Mouse (Mus musculus) heart, adult 2 months (tissue): ENCODE results near the gene Dcakd. TPM values are rescaled to one million over a fixed set of nuclear protein-coding genes. Genes with fewer than 3 reads are reported as not detected.

Source experiments
- DNase-seq, 2 experiments: peaks; one replicate each; pipeline ENCODE4 v3.0.0; 2021
- H3K27ac ChIP-seq: fragments of 200-600 bp; 2 replicates; pipeline ENCODE4 v1.8.1; 2022
- H3K27me3 ChIP-seq: fragments of 200-500 bp; 2 replicates; pipeline ENCODE4 v1.6.1; 2012; ENCODE audit warnings: mild to moderate bottlenecking, low read length, inconsistent platforms, mixed read lengths; ENCODE audit not compliant: control insufficient read depth, insufficient read depth
- H3K36me3 ChIP-seq: fragments of 200-500 bp; 2 replicates; pipeline ENCODE4 v1.6.1; 2012; ENCODE audit warnings: low read length, inconsistent platforms; ENCODE audit not compliant: control insufficient read depth, insufficient read depth
- H3K4me1 ChIP-seq: fragments of 200-500 bp; 2 replicates; pipeline ENCODE4 v1.6.1; 2011; ENCODE audit warnings: low read length; ENCODE audit not compliant: control insufficient read depth, insufficient read depth
- H3K4me3 ChIP-seq: fragments of 200-600 bp; 2 replicates; pipeline ENCODE4 v1.8.1; 2022
- H3K79me2 ChIP-seq: fragments of 200-500 bp; replicated peaks from 2 replicates; pipeline ENCODE4 v1.6.1; 2012; ENCODE audit warnings: mild to moderate bottlenecking, inconsistent platforms, low read length, moderate library complexity, mixed read lengths; ENCODE audit not compliant: control insufficient read depth, insufficient read depth
- H3K9ac ChIP-seq: fragments of 200-500 bp; 2 replicates; pipeline ENCODE4 v1.6.1; 2012; ENCODE audit warnings: low read depth, mild to moderate bottlenecking, control low read depth, inconsistent platforms, low read length, mixed read lengths
- CTCF ChIP-seq: fragments of 200-600 bp; IDR thresholded peaks from 2 replicates; pipeline ENCODE4 v1.8.1; 2022; ENCODE audit warnings: antibody characterized with exemption, mild to moderate bottlenecking, moderate library complexity
- EP300 ChIP-seq: fragments of 200-500 bp; IDR thresholded peaks from 2 replicates; pipeline ENCODE4 v1.6.1; 2011; ENCODE audit warnings: low read depth, low read length, control low read depth; ENCODE audit not compliant: insufficient read depth
- POLR2A ChIP-seq: fragments of 200-500 bp; IDR thresholded peaks from 2 replicates; pipeline ENCODE4 v1.6.1; 2011; ENCODE audit warnings: mild to moderate bottlenecking, low read depth, low read length, control low read depth; ENCODE audit not compliant: insufficient read depth
- whole genome bisulfite sequencing: fragments of 180-500 bp; shearing (Covaris S2); methylation state at CpG from one replicate; pipeline ENCODE4 v1.1.7; 2018; 5-methylcytosine and 5-hydroxymethylcytosine counted together
- intact Hi-C: fragments of 180-260 bp; cut with DNase I; formaldehyde crosslinking; loops from one replicate; pipeline ENCODE4 v1.15.1; 2025
- polyA plus RNA-seq: library from polyadenylated mRNA; depleted of rRNA; stranded (reverse); fragments of >200 nt; gene quantifications from 2 replicates; pipeline ENCODE4 v1.2.3, GENCODE M21; 2012
- total RNA-seq, 2 experiments: library from RNA; stranded (reverse); gene quantifications; 2 replicates each; pipeline ENCODE4 v1.2.3; 2021

Dcakd gene
- total and polyA plus RNA-seq, 3 experiments, result 69.3 to 122 (median 75.0) TPM

GRCm38 (mm10) chr11:103003210-103003609 lies 24.9 kb downstream of the Dcakd start:
- WGBS, result 32% methylated on average over 5 of the region's 5 CpGs
- Histone ChIP-seq H3K27ac (peak overlapping the region; percentile 43), H3K9ac (no peak overlapping the region), H3K79me2 (no peaks in the 10 kb centered on the region), H3K4me3 (no peak overlapping the region), H3K27me3 (no peaks in the 10 kb centered on the region), H3K36me3 (no peaks in the 10 kb centered on the region), H3K4me1 (peaks cover 13% of the 10 kb centered on the region)
- DNase-seq, result peak; percentile 72 to 87
- intact Hi-C loops, result no loop called here
- no peak for TF ChIP-seq CTCF
- TF ChIP-seq EP300, result peak; percentile 78
- TF ChIP-seq POLR2A, result 0 out of 2 replicates have a peak, but pooled peaks have one; percentile 19

DNA sequence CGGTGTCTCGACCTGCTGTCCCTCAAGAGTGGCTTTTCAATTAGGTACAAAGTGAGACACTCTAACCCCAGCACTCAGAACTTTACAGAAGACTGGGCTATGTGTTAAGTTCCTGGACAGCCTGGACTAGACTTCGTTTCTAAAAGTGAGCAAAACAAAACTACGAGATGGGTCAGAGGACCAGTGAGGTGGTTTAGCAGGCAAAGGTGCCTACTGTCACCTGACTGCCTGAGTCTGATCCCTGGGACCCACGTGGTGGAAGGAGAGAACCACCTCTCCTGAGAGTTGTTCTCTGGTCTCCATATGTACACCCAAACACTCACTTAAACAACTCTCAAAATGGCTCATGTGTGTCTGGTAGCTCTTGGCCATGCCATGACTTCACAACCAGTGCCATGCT lies 27.1 kb downstream of the Dcakd start:
- H3K4me1 ChIP-seq, result peaks cover 9% of the 10 kb centered on the region
- no peaks in the 10 kb centered on the region for H3K27me3 ChIP-seq
- no peaks in the 10 kb centered on the region for H3K79me2 ChIP-seq
- no peak overlapping the region for H3K9ac ChIP-seq
- intact Hi-C loops, result no loop called here
- TF ChIP-seq CTCF (no peak), EP300 (no peak), POLR2A (no peak)
- no peaks in the 10 kb centered on the region for H3K36me3 ChIP-seq
- no peak overlapping the region for H3K4me3 ChIP-seq
- no peak for DNase-seq
- WGBS, result 80% methylated on average over 5 of the region's 5 CpGs
- H3K27ac ChIP-seq, result no peak overlapping the region

- WGBS, result 94% methylated on average over 16 of the region's 16 CpGs
- Histone ChIP-seq H3K36me3 (no peaks in the 10 kb centered on the region), H3K4me1 (peaks cover 6% of the 10 kb centered on the region), H3K27ac (no peak overlapping the region), H3K79me2 (no peaks in the 10 kb centered on the region), H3K9ac (no peak overlapping the region), H3K27me3 (no peaks in the 10 kb centered on the region), H3K4me3 (no peak overlapping the region)
- DNase-seq, result no peak
- intact Hi-C loops, result no loop called here
- no peak for TF ChIP-seq POLR2A
Observed at GRCm38 (mm10) chr11:103000111-103000510, 28.0 kb downstream of the Dcakd start.

- no peak for DNase-seq
- intact Hi-C loops, result loop anchor here (5.0 kb wide), 1 partner anchor 53 kb away; no protein-coding TSS in a partner anchor
- H3K27ac ChIP-seq, result peak overlapping the region; percentile 84
- no peaks in the 10 kb centered on the region for H3K36me3 ChIP-seq
- TF ChIP-seq CTCF (peak; percentile 19; the same call in 1 of the 2 replicates), POLR2A (no peak), EP300 (no peak)
- no peaks in the 10 kb centered on the region for H3K27me3 ChIP-seq
- peaks cover 4% of the 10 kb centered on the region for H3K4me1 ChIP-seq
- H3K9ac ChIP-seq, result no peak overlapping the region; the same call in 1 of the 2 replicates
- WGBS, result 79% methylated on average over 14 of the region's 14 CpGs
- no peak overlapping the region for H3K4me3 ChIP-seq
- H3K79me2 ChIP-seq, result no peaks in the 10 kb centered on the region
Observed at GRCm38 (mm10) chr11:102999317-102999970, 28.7 kb downstream of the Dcakd start.

- H3K27me3 ChIP-seq, result no peaks in the 10 kb centered on the region
- TF ChIP-seq CTCF (no peak), EP300 (peak; percentile 52; the same call in 1 of the 2 replicates), POLR2A (peak; percentile 55; the same call in 1 of the 2 replicates)
- no peaks in the 10 kb centered on the region for H3K79me2 ChIP-seq
- H3K36me3 ChIP-seq, result no peaks in the 10 kb centered on the region
- H3K4me3 ChIP-seq, result no peak overlapping the region
- WGBS, result 28% methylated on average over 14 of the region's 14 CpGs
- peak; percentile 56 to 57 for DNase-seq
- H3K27ac ChIP-seq, result peak overlapping the region; percentile 84
- intact Hi-C loops, result loop anchor here (5.0 kb wide), 1 partner anchor 54 kb away; no protein-coding TSS in a partner anchor
- H3K4me1 ChIP-seq, result peaks cover 4% of the 10 kb centered on the region
- H3K9ac ChIP-seq, result peak overlapping the region; percentile 50
Observed at GRCm38 (mm10) chr11:102998577-102999316, 29.4 kb downstream of the Dcakd start.

GRCm38 (mm10) chr11:102998254-102998576 lies 29.9 kb downstream of the Dcakd start:
- intact Hi-C loops, result loop anchor here (5.0 kb wide), 1 partner anchor 54 kb away; no protein-coding TSS in a partner anchor

More at GRCm38 (mm10) chr11:102998254-102998576, 29.9 kb downstream of the Dcakd start:
- Histone ChIP-seq H3K27me3 (no peaks in the 10 kb centered on the region), H3K27ac (peak overlapping the region; percentile 84), H3K4me3 (no peak overlapping the region), H3K4me1 (peaks cover 4% of the 10 kb centered on the region), H3K79me2 (no peaks in the 10 kb centered on the region), H3K9ac (peak overlapping the region; percentile 50), H3K36me3 (no peaks in the 10 kb centered on the region)
- TF ChIP-seq POLR2A (no peak), EP300 (no peak), CTCF (no peak)
- WGBS, result 71% methylated on average over 7 of the region's 7 CpGs
- DNase-seq, result no peak
